Mouse (Mus musculus): ENCODE results near the gene Gm14597.
"Not testable (repeated sequence)": the region's sequence is repeated elsewhere in the genome, so short reads cannot be mapped to it uniquely, and the experiment has no call there.

The Gm14597 gene

DNA sequence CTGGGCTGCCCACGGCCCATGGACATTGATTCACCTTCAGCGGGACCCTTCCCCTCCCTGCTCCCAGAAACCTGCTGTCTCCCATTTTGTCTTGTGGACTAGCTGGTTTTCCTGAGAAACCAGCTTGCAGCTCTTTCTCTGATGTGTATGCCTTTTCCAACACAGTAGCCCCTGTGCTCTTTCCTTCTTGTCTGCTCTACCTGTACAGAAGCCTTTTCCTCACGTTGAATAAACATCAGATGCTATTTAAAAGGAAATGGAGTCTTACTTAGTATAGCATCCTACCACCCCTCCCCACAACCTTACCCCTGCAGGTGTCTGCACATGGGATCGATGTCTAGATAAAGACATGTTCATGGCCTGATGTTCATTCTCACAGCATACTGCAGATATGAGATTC is at the start of gene Gm14597:
Gene Gm14597, minus strand, starts transcription at position 101 of the 400 bp plus-strand sequence.
- DNase-seq (ENCODE audit: low spot score) = not testable (repeated sequence)

DNA sequence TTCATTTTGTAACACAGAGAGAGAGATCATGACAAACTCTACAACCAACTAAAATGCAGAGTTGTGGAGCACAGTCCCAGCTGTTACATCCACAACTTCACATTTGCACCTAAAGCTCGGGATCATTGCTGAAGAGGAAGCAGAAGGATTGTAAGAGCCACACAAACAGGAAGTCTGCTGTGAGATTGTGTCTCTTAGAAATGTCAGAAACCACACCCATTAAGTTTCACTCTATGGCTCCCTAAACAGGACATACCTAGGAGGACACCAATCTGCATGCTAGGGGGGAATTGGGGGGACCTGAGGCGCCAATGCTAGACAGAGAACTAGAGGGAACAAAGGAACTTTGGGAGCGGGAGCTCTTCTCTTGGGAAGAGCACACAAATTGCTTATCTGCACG is 44.1 kb upstream of the Gm14597 start:
- DNase-seq (ENCODE audit: low spot score) = not testable (repeated sequence)

DNA sequence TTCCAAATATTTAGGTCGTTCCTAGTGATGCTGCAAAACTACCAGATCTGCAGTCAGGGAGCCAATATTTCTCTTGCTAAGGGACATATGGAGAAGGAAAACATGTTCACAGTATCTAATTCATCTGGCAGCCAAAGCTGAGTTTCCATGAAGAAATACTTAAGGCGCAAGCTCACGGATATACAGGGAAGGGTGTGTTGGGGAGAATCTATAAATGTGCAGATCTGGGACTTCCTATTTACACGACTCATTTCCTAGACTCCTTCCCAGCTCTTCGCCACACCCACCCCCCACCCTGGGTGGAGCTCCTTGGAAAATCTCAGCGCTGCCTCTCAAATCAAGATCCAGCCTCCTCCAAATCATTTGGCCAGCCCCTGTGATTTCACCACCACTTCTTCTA is 37.1 kb upstream of the Gm14597 start:
- no peak for DNase-seq (ENCODE audit: low spot score)

DNA sequence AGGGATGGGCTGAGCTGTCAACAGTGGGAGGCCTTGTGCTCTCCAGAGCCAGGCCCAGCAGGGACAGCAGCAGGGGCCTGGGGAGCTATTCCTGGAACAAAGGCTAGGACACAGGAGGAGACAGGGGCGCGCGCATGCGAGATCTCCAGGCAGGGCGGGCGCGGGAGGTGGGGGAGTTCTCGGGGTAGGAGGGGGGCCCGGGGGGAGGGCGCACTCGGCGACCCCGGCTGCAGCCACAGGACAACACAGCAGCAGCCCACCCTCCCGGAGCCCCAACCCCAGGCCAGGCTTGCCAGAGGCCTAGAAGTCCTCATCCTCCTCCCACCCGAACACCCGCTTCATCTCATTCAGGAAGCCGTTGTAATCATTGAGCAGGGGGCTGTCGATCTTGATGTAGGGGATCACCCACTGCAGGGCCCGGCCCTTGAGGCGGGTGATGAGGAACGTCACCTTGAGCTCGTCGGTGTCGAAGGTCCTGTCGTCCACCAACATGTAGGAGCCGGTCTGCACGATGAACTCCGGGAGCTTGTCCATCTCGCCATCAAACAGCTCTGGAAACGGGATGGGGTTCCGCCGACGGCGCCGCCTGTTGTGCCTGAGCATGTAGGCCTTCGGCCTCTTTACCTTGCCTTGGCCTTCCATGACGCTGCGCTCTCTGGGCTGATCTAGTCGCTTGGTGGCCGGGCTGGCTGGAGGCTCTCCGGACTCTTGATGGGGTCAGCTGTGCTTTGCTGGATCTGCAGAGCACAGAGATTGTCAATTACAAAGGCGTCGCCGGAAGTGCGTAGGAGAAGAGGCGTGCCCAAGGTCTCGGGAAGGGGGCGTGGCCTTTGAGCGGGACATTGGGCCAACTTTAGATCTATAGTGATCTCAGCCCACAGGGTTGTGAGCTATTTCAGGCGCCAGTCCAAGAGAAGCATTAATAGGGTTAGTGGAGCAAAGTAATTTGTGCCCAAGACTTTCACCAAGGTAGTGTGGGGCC is 34.5 kb upstream of the Gm14597 start, which contains the start of gene Rtl8a:
Gene Rtl8a, minus strand, starts transcription at position 703 of the 982 bp plus-strand sequence.
- peak; percentile 82 for DNase-seq (ENCODE audit: low spot score)

- DNase-seq (ENCODE audit: low spot score) = not testable (repeated sequence)
These were observed 33.8 kb upstream of the Gm14597 start for GRCm38 (mm10) chrX:53642604-53642979.

- not testable (repeated sequence) for DNase-seq (ENCODE audit: low spot score)
These were observed 29.3 kb upstream of the Gm14597 start for GRCm38 (mm10) chrX:53638107-53638506.

GRCm38 (mm10) chrX:53611395-53611794 is 2.6 kb upstream of the Gm14597 start:
- not testable (repeated sequence) for DNase-seq (ENCODE audit: low spot score)

GRCm38 (mm10) chrX:53610571-53610970 is 1.8 kb upstream of the Gm14597 start:
- peak; percentile 84 for DNase-seq (ENCODE audit: low spot score)

DNA sequence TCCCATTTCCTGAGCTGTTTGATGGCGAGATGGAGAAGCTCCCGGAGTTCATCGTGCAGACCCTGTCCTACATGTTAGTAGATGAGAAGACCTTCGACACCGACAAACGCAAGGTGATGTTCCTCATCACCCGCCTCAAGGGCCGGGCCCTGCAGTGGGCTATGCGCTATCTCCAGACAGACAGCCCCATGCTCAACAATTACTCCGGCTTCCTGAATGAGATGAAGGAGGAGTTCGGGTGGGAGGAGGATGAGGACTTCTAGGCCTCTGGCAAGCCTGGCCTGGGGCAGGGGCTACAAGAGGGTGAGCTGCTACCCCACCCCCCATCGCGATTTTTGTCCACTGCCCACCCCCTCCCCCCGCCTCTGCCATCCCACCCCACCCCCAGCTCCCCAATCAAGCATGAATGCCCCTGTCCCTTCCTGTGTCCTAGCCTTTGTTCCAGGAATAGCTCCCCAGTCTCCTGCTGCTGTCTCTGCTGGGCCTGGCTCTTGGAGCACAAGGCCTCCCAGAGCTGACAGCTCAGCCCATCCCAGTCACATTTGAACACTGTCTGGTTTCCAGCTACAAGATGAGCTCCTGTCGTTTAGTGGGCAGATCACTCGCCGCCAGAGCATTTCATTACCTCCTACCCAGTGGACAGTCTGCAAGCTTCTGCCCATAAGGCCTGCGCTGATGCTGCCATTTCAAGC is 511 bp downstream of the Gm14597 start:
- DNase-seq (ENCODE audit: low spot score) = peak; percentile 6

GRCm38 (mm10) chrX:53607242-53608121 is 1.3 kb downstream of the Gm14597 start, which contains the start of gene Rtl8c:
Gene Rtl8c, plus strand, starts transcription at chrX:53608032.
- DNase-seq (ENCODE audit: low spot score) = peak; percentile 75

DNA sequence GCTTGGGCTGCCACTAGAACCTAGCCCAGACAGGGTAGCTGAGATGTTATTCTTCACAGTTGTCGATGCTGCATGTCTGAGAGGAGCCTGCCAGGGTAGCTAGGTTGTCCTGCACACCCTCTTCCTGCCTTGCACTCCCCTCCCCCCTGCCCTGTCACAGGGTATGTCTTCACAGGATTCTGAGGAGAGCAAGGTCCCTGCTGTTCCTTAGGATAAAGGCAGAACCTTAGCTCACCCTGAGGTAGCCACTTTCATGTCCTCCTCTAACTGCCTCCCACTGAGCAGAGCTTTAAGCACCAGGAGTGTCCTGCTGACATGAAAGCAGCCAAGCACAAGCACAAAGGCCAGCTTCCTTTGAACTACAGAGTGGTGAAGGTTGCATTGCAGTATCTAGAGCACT is 2.6 kb downstream of the Gm14597 start:
- DNase-seq (ENCODE audit: low spot score) = not testable (repeated sequence)

DNA sequence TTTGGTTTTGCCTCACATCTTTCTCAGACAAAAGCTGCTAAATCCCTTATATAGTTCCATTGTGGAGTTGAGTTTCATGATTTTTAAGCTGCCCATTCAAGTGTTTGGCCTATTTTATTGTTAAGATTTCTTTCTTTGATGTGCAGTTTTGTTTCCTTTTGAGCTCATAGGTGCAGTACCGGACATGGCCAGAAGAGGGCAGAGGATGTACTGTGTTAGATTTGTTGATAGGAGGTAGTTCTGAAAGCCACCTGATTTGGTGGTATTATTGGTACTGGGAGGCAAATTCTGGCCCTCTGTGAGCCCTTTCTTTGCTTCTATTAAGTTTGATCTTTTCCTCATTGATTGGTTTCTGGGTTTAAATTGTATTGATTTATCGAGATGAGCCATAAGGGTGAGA is 8.8 kb downstream of the Gm14597 start:
- peak; percentile 72 for DNase-seq (ENCODE audit: low spot score)

DNA sequence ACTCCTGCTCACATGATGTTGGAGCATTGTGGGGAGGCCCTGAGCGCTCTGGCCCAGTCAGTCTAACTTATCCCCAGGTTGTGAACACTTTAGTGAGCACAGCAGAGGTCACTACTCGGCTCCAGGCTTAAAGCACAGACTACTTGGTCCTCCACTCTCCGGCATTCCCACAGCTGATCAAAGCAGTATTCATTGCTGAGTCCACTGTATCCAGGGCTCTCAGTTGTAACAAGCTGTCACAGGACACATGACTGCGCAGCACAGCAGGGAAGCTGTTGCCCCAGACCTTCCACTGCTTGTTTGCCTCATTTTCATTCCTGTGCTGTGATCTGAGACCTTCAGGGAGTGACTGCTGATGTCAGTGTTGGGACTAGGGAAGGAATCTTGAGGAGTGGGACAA is 25.4 kb downstream of the Gm14597 start:
- not testable (repeated sequence) for DNase-seq (ENCODE audit: low spot score)

- not testable (repeated sequence) for DNase-seq (ENCODE audit: low spot score)
These were observed 27.4 kb downstream of the Gm14597 start for GRCm38 (mm10) chrX:53581407-53581806.

DNA sequence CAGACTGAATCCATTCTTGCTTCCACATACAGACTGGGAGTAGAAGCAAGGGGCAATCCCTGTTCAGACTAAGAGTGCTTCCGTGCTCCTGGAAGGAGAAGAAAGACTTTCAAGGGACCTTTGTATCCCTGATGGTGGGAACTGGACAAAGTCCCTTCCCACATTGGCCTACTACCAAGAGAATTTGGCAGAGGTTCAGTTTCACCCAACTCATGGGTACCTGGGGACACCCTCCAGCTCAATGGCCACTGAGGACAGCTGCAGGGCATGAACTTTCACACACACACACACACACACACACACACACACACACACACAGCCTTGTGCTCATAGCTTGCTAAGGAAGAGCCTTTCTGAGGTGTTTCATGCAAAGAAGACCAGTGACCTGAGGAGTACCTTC is 29.5 kb downstream of the Gm14597 start:
- no peak for DNase-seq (ENCODE audit: low spot score)

Measured in layer of hippocampus, adult 11-12 months (tissue).